Mouse (Mus musculus): ENCODE measurements around the gene Rassf5. TPM values are rescaled to one million over a fixed set of nuclear protein-coding genes. Genes with fewer than 3 reads are reported as not detected.
"Not testable (repeated sequence)": the region's sequence is repeated elsewhere in the genome, so short reads cannot be mapped to it uniquely, and the experiment has no call there.

Rassf5 gene
- total and polyA plus RNA-seq, 2 experiments from 2014 or later = 8.3 to 12.9 TPM

- Histone ChIP-seq H3K4me2 (ENCODE audit: low read depth, low read length) (no peak overlapping the region), H3K27ac (no peak overlapping the region), H3K27me3 (ENCODE audit: insufficient read depth, low read length) (no peaks in the 10 kb centered on the region), H3K4me3 (ENCODE audit: low read length) (no peak overlapping the region), H3K36me3 (ENCODE audit: insufficient read depth, low read length) (peaks cover 60% of the 10 kb centered on the region), H3K9me3 (ENCODE audit: low read length) (no peaks in the 10 kb centered on the region), H3K9ac (replicated peaks; ENCODE audit: low read length) (no peak overlapping the region), H3K4me1 (ENCODE audit: insufficient read depth, low read length) (no peaks in the 10 kb centered on the region)
- DNase-seq (ENCODE audit: low spot score) (no peak), ATAC-seq (no peak)
- WGBS = 91% methylated on average over 12 of the region's 12 CpGs
- TF ChIP-seq CTCF (IDR thresholded peaks at IDR 0.05; ENCODE audit: low read depth) = no peak
Measured at GRCm38 (mm10) chr1:131174299-131174861, 70.7 kb downstream of the Rassf5 start.

- Histone ChIP-seq H3K27me3 (ENCODE audit: insufficient read depth, low read length) (no peaks in the 10 kb centered on the region), H3K4me2 (ENCODE audit: low read depth, low read length) (no peak overlapping the region), H3K9ac (replicated peaks; ENCODE audit: low read length) (no peak overlapping the region), H3K9me3 (ENCODE audit: low read length) (no peaks in the 10 kb centered on the region), H3K36me3 (ENCODE audit: insufficient read depth, low read length) (peaks cover 64% of the 10 kb centered on the region), H3K4me3 (ENCODE audit: low read length) (no peak overlapping the region), H3K27ac (no peak overlapping the region), H3K4me1 (ENCODE audit: insufficient read depth, low read length) (no peaks in the 10 kb centered on the region)
- ATAC-seq (no peak), DNase-seq (ENCODE audit: low spot score) (no peak)
- no peak for TF ChIP-seq CTCF (IDR thresholded peaks at IDR 0.05; ENCODE audit: low read depth)
- WGBS = 82% methylated on average over 6 of the region's 6 CpGs
Measured at GRCm38 (mm10) chr1:131173809-131174208, 71.2 kb downstream of the Rassf5 start.

DNA sequence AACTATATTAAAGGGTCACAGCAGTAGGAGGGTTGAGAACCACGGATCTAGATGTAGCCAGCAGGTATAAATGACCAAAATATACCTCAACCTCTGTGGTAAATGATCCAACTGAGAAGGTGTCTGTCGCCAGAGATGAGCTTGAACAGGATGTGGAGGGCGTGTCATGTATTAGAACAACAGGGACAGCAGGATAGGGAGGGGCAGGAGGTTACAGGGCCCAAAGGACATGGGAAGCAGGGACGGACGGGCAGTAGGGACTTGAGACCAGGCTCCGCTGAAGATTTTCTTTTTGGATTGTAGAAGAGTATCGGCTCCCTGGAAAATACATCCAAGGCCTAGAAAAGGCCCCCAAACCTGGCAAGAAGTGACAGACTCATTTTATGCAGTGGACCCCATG, 72.1 kb downstream of the Rassf5 start:
- WGBS = 91% methylated on average over 7 of the region's 7 CpGs
- DNase-seq (ENCODE audit: low spot score) = no peak
- no peak overlapping the region for H3K27ac ChIP-seq
- H3K4me1 ChIP-seq (ENCODE audit: insufficient read depth, low read length) = no peaks in the 10 kb centered on the region
- no peaks in the 10 kb centered on the region for H3K27me3 ChIP-seq (ENCODE audit: insufficient read depth, low read length)
- H3K4me3 ChIP-seq (ENCODE audit: low read length) = no peak overlapping the region
- TF ChIP-seq CTCF (IDR thresholded peaks at IDR 0.05; ENCODE audit: low read depth) = no peak
- no peak for ATAC-seq
- H3K9ac ChIP-seq (replicated peaks; ENCODE audit: low read length) = no peak overlapping the region
- H3K9me3 ChIP-seq (ENCODE audit: low read length) = no peaks in the 10 kb centered on the region
- no peak overlapping the region for H3K4me2 ChIP-seq (ENCODE audit: low read depth, low read length)
- H3K36me3 ChIP-seq (ENCODE audit: insufficient read depth, low read length) = peaks cover 67% of the 10 kb centered on the region

DNA sequence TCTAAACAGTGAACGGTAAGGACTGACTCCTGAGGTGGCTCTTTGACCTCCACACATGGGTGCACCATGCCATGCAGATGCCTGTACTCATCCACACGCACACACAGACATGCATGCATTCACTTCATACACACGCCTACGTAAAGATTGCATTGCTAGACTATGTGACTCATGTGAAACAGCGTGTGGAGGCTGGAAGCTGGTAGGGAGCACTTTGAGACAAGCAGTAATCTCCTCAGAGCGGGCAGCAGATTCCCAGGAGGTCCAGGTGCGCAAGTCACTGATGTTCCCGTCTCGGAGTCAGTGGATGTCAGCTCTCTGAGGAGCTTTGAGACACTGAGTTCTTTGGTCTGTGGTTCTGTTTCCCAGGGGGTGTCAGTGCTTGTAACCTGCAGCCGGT, 77.4 kb downstream of the Rassf5 start:
- Histone ChIP-seq H3K4me3 (ENCODE audit: low read length) (no peak overlapping the region), H3K4me1 (ENCODE audit: insufficient read depth, low read length) (no peaks in the 10 kb centered on the region), H3K27me3 (ENCODE audit: insufficient read depth, low read length) (no peaks in the 10 kb centered on the region), H3K9me3 (ENCODE audit: low read length) (no peaks in the 10 kb centered on the region), H3K27ac (no peak overlapping the region), H3K36me3 (ENCODE audit: insufficient read depth, low read length) (peaks cover 91% of the 10 kb centered on the region), H3K9ac (replicated peaks; ENCODE audit: low read length) (no peak overlapping the region), H3K4me2 (ENCODE audit: low read depth, low read length) (no peak overlapping the region)
- TF ChIP-seq CTCF (IDR thresholded peaks at IDR 0.05; ENCODE audit: low read depth) = no peak
- no peak for DNase-seq (ENCODE audit: low spot score)
- 94% methylated on average over 10 of the region's 10 CpGs for WGBS
- ATAC-seq = no peak

DNA sequence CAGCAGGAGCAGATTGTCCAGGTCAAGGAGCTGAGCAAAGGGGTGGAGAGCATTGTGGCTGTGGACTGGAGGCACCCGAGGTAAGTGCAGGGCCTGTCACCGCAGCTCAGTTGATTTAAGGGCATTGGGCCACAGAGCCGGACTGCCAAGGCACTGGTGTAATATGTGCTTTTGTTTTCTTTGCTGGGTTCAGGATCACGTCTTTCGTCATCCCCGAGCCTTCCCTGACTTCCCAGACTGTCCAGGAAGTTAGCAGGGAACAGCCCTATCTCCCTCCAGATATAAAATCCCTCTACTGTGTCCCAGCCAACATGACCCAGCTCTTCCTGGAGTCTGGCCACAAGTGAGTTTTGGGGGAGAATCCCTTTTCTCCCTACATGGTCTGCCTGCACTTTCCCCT, 80.6 kb downstream of the Rassf5 start:
- ATAC-seq (no peak), DNase-seq (ENCODE audit: low spot score) (no peak)
- Histone ChIP-seq H3K27ac (no peak overlapping the region), H3K4me2 (ENCODE audit: low read depth, low read length) (no peak overlapping the region), H3K4me3 (ENCODE audit: low read length) (no peak overlapping the region), H3K9me3 (ENCODE audit: low read length) (no peaks in the 10 kb centered on the region), H3K9ac (replicated peaks; ENCODE audit: low read length) (no peak overlapping the region), H3K36me3 (ENCODE audit: insufficient read depth, low read length) (peaks cover 78% of the 10 kb centered on the region), H3K27me3 (ENCODE audit: insufficient read depth, low read length) (no peaks in the 10 kb centered on the region), H3K4me1 (ENCODE audit: insufficient read depth, low read length) (no peaks in the 10 kb centered on the region)
- WGBS = 87% methylated on average over 6 of the region's 6 CpGs
- TF ChIP-seq CTCF (IDR thresholded peaks at IDR 0.05; ENCODE audit: low read depth) = no peak

DNA sequence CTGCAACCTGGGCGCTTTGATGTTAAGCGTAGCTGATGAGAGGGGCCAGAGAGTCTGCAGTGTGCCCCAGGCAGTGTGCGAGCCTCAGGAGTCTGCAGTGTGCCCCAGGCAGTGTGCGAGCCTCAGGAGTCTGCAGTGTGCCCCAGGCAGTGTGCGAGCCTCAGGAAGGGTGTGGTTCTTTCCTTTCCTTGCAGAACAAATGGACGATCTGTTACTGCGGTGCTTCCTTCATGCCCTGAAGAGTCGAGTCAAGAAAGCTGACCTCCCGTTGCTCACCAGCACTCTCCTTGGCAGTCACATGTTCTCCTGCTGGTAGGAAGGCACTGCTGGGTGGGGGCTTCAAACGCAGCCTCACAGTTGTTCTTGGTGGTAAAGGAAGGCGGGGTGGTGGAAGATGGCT, 84.0 kb downstream of the Rassf5 start:
- WGBS = 84% methylated on average over 11 of the region's 11 CpGs
- no peaks in the 10 kb centered on the region for H3K9me3 ChIP-seq (ENCODE audit: low read length)
- peaks cover 47% of the 10 kb centered on the region for H3K36me3 ChIP-seq (ENCODE audit: insufficient read depth, low read length)
- H3K27ac ChIP-seq = no peak overlapping the region
- ATAC-seq (no peak), DNase-seq (ENCODE audit: low spot score) (no peak)
- no peaks in the 10 kb centered on the region for H3K27me3 ChIP-seq (ENCODE audit: insufficient read depth, low read length)
- no peak overlapping the region for H3K4me3 ChIP-seq (ENCODE audit: low read length)
- H3K4me1 ChIP-seq (ENCODE audit: insufficient read depth, low read length) = no peaks in the 10 kb centered on the region
- H3K4me2 ChIP-seq (ENCODE audit: low read depth, low read length) = no peak overlapping the region
- no peak for TF ChIP-seq CTCF (IDR thresholded peaks at IDR 0.05; ENCODE audit: low read depth)
- H3K9ac ChIP-seq (replicated peaks; ENCODE audit: low read length) = no peak overlapping the region

GRCm38 (mm10) chr1:131159573-131160327, 85.3 kb downstream of the Rassf5 start:
- H3K36me3 ChIP-seq (ENCODE audit: insufficient read depth, low read length) = peaks cover 34% of the 10 kb centered on the region
- 88% methylated on average over 3 of the region's 3 CpGs for WGBS
- H3K4me3 ChIP-seq (ENCODE audit: low read length); H3K9ac ChIP-seq (replicated peaks; ENCODE audit: low read length); H3K9me3 ChIP-seq (ENCODE audit: low read length); DNase-seq (ENCODE audit: low spot score); H3K4me1 ChIP-seq (ENCODE audit: insufficient read depth, low read length); H3K27ac ChIP-seq; ATAC-seq; H3K27me3 ChIP-seq (ENCODE audit: insufficient read depth, low read length); H3K4me2 ChIP-seq (ENCODE audit: low read depth, low read length): not testable (repeated sequence)
